19 mouse cellular contexts compared by ENCODE assay signal in genomic region chr8:80969423-80969822, GRCm38 (mm10).
"Had no signal": no experiment of that assay in that cellular context is flagged by ENCODE, and none has a peak within 500 bp of the region (broad histone marks: within the 10 kb centered on the region; RNA-seq: fewer than 3 reads in every experiment).

No protein-coding gene starts in this region.

- DNase-seq: lung, adult 2 months; lung, postnatal 14 days; lung, postnatal 36 days; retina, postnatal 1 day; right cerebral cortex, adult 18-20 months; right cerebral cortex, postnatal 25 days; right cerebral cortex, postnatal 4 days; spleen, adult 18-20 months; thymus, adult 2 months; thymus, postnatal 25 days; thymus, postnatal 4 days had no signal

- H3K4me1 ChIP-seq: lung, embryonic 15.5 days; megakaryocyte, embryonic 14.5 days; midbrain, embryonic 13.5 days; midbrain, embryonic 15.5 days; neural tube, embryonic 13.5 days; neural tube, embryonic 15.5 days had no signal

- ATAC-seq: lung, postnatal 0 days; midbrain, embryonic 13.5 days; midbrain, embryonic 15.5 days had no signal

- H3K36me3 ChIP-seq: lung, embryonic 15.5 days; midbrain, embryonic 13.5 days; midbrain, embryonic 15.5 days; neural tube, embryonic 13.5 days; neural tube, embryonic 15.5 days had no signal

- H3K4me3 ChIP-seq: lung, embryonic 15.5 days; megakaryocyte, embryonic 14.5 days; midbrain, embryonic 13.5 days; midbrain, embryonic 15.5 days; neural tube, embryonic 13.5 days; neural tube, embryonic 15.5 days had no signal

- H3K27ac ChIP-seq: liver, embryonic 14.5 days; lung, embryonic 15.5 days; midbrain, embryonic 13.5 days; midbrain, embryonic 15.5 days; neural tube, embryonic 13.5 days; neural tube, embryonic 15.5 days had no signal
